Mouse (Mus musculus) embryonic facial prominence, embryonic 15.5 days (tissue): ENCODE data around the gene Trmt10c. TPM values are rescaled to one million over a fixed set of nuclear protein-coding genes. Genes with fewer than 3 reads are reported as not detected.

ENCODE experiments used
- ATAC-seq: fragments of 200-750 bp; cut with Nextera tagmentation; 2 replicates; pipeline ENCODE4 v1.8.0; 2017; ENCODE audit warnings: low read depth, moderate TSS enrichment; ENCODE audit not compliant: insufficient number of reproducible peaks, low FRiP score, low TSS enrichment
- H3K27ac ChIP-seq: fragments of 300-500 bp; sonication (generic); replicated peaks from 2 replicates; pipeline ENCODE4 v1.5.1; 2015; ENCODE audit warnings: mild to moderate bottlenecking, inconsistent platforms
- H3K27me3 ChIP-seq: fragments of 300-500 bp; sonication (generic); 2 replicates; pipeline ENCODE4 v1.6.1; 2015; ENCODE audit warnings: inconsistent platforms
- H3K36me3 ChIP-seq: fragments of 300-500 bp; sonication (generic); 2 replicates; pipeline ENCODE4 v1.6.1; 2015; ENCODE audit warnings: mild to moderate bottlenecking, inconsistent platforms
- H3K4me1 ChIP-seq: fragments of 300-500 bp; sonication (generic); 2 replicates; pipeline ENCODE4 v1.6.1; 2015; ENCODE audit warnings: inconsistent platforms
- H3K4me2 ChIP-seq: fragments of 300-500 bp; sonication (generic); replicated peaks from 2 replicates; pipeline ENCODE4 v1.6.1; 2015; ENCODE audit warnings: mild to moderate bottlenecking, inconsistent platforms
- H3K4me3 ChIP-seq: fragments of 300-500 bp; sonication (generic); replicated peaks from 2 replicates; pipeline ENCODE4 v1.5.1; 2015; ENCODE audit warnings: mild to moderate bottlenecking, inconsistent platforms
- H3K9ac ChIP-seq: fragments of 300-500 bp; sonication (generic); 2 replicates; pipeline ENCODE4 v1.6.1; 2015; ENCODE audit warnings: inconsistent platforms
- H3K9me3 ChIP-seq: fragments of 300-500 bp; sonication (generic); replicated peaks from 2 replicates; pipeline ENCODE4 v1.6.1; 2016; ENCODE audit warnings: inconsistent platforms
- WGBS: fragments of 180-500 bp; shearing (Covaris S2); methylation state at CpG from one replicate; pipeline ENCODE4 v1.1.7; 2015; 5-methylcytosine and 5-hydroxymethylcytosine counted together
- microRNA-seq: library from miRNA; unstranded; fragments of <30 nt; microRNA quantifications from one replicate; pipeline ENCODE4, GENCODE M21; 2016; ENCODE audit warnings: borderline number of aligned reads
- polyA plus RNA-seq: library from polyadenylated mRNA; unstranded; fragments of >200 nt; fragmentation: Nextera tagmentation; extraction: Ambion mirVana; gene quantifications from 2 replicates; pipeline ENCODE4 v1.2.1, GENCODE M21; 2015

The Trmt10c gene
- polyA plus RNA-seq, 1 experiment from 2014 or later = 23.0 TPM

DNA sequence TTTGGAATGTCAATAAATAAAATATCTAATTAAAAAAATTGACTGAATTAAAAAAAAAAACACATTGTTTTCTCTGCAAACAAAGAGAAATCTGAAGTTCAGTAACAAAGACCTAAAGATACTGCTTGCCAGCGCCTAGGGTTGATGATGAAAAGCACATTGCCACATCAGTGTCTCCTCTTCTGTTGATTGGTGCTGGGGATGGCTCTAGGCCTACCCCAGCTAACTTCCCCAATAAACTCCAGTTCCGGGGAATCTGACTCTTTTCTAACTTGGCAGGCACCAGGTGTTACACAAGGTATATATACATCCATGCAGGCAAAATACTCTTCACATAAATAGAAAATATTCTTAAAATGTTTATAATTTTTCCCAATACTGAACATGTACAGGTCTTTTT lies 43.4 kb downstream of the Trmt10c start:
- Histone ChIP-seq H3K4me3 (no peak overlapping the region), H3K4me2 (no peak overlapping the region), H3K36me3 (peaks cover 33% of the 10 kb centered on the region), H3K9me3 (no peaks in the 10 kb centered on the region), H3K27me3 (no peaks in the 10 kb centered on the region), H3K9ac (no peak overlapping the region), H3K27ac (no peak overlapping the region), H3K4me1 (no peaks in the 10 kb centered on the region)
- no peak for ATAC-seq
- WGBS = 84% methylated on average over 2 of the region's 2 CpGs

DNA sequence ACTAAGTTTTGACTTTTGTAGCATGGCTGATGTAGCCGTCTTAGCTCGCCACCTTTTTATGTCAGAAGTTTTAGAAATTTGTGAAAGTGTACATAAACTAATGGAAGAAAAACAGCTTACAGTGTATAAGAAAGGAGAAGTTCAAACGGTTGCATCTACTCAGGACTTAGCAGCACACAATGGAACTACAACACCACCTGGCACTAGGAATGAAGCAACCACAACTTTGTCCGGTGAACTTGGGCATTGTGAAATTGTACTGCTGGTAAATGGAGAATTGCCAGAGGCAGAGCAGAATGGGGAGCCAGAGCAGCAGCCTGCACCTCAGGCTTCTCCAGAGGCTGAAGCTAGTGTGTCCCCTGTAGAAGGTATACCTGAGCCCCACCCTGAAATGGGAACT lies 47.3 kb downstream of the Trmt10c start:
- no peak for ATAC-seq
- no peak overlapping the region for H3K27ac ChIP-seq
- no peak overlapping the region for H3K4me2 ChIP-seq
- no peak overlapping the region for H3K9ac ChIP-seq
- no peak overlapping the region for H3K4me3 ChIP-seq
- 93% methylated on average over 4 of the region's 4 CpGs for WGBS
- no peaks in the 10 kb centered on the region for H3K9me3 ChIP-seq
- no peaks in the 10 kb centered on the region for H3K27me3 ChIP-seq
- peaks cover 39% of the 10 kb centered on the region for H3K36me3 ChIP-seq
- H3K4me1 ChIP-seq = no peaks in the 10 kb centered on the region

DNA sequence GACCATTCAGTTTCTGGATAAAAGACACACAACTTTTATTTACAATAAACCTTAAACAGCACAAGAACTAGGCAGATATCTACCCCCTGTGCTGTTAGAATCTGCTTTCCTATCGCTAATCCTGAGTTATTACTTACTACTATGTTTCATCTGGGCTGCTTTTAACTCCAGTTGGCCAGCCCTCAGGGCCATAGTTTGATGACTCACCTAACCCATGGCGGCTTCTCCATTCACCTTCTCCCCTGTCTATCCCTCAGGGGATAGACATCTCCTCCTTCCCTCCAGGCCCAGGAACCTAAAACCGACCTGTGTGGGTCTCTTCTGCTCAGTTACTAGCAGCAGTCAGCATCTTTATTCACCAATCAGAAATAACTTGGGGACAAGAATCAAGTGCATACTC lies 51.6 kb downstream of the Trmt10c start:
- Histone ChIP-seq H3K27ac (no peak overlapping the region), H3K9ac (no peak overlapping the region), H3K4me3 (no peak overlapping the region), H3K4me2 (no peak overlapping the region), H3K27me3 (no peaks in the 10 kb centered on the region), H3K9me3 (no peaks in the 10 kb centered on the region), H3K4me1 (no peaks in the 10 kb centered on the region), H3K36me3 (peaks cover 36% of the 10 kb centered on the region)
- ATAC-seq = no peak
- WGBS = 88% methylated on average over 3 of the region's 3 CpGs

Small RNA genes within 50 kb of the gene (microRNA-seq; reads per million reads assigned to microRNA genes)
- gene Gm24047 = not detected

Other genes starting within 250 kb of the Trmt10c start
- gene Nfkbiz, start 198.9 kb downstream of the Trmt10c start, polyA plus RNA-seq = 5.8 and 6.4 TPM in 2 replicates
- gene Nxpe3, start 142.5 kb downstream of the Trmt10c start, polyA plus RNA-seq = 0.67 and 0.70 TPM in 2 replicates
- 11.1 and 12.0 TPM in 2 replicates for gene Cep97, start 103.0 kb downstream of the Trmt10c start, polyA plus RNA-seq
- 716 and 747 TPM in 2 replicates for gene Rpl24, start 71.5 kb downstream of the Trmt10c start, polyA plus RNA-seq
- gene Zbtb11, start 63.9 kb downstream of the Trmt10c start, polyA plus RNA-seq = 19.1 TPM in 2 replicates
- 211 and 218 TPM in 2 replicates for gene Pcnp, start 8.1 kb downstream of the Trmt10c start, polyA plus RNA-seq
- 29.9 and 33.1 TPM in 2 replicates for gene Senp7, start 10.5 kb upstream of the Trmt10c start, polyA plus RNA-seq
- 0.13 and 0.24 TPM in 2 replicates for gene Impg2, start 166.5 kb upstream of the Trmt10c start, polyA plus RNA-seq